Mouse (Mus musculus): Measurements from ENCODE around the gene Bmp8a.

GRCm38 (mm10) chr4:123292989-123293388, 50.1 kb downstream of the Bmp8a start:
- TF ChIP-seq POLR2A (IDR thresholded peaks at IDR 0.05; ENCODE audit: control insufficient read depth, low read depth, low read length) (no peak), CTCF (IDR thresholded peaks at IDR 0.05; ENCODE audit: control insufficient read depth, insufficient read depth, insufficient replicate concordance, low read depth, low read length) (no peak)

Data from testis, adult 2 months (tissue).